Mouse (Mus musculus): ENCODE measurements around the gene Eef1a2. TPM values are rescaled to one million over a fixed set of nuclear protein-coding genes. Genes with fewer than 3 reads are reported as not detected.

Gene Eef1a2
- polyA plus RNA-seq, 1 experiment from 2014 or later: not detected

DNA sequence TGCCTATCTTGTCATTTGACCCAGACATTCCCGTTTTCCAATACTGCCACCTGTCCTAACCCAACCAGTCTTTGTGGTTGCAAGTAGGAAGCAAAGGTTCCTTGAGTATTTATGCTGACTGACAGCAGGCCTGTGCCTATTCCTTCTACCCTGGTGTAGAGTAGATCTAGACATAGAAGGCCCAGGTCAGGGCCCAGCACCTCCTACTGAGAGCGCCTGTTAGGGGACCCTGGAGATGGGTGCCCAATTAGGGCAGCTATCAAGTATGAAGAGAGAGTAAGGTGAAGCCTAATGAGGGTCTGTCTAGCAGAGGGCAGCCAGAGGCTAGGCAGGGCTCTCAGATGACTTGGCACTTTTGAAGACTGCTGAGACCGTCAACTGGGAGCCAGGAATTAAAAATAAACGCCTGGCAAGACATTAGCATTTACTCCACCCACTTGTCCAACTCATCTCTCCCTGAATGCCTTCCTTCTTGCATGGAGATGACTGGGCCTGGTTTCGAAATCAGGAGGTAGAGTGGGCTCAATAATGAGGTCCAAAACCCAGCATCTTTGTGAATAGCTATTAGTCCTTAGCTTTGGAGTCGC, 995 bp upstream of the Eef1a2 start:
- no peak overlapping the region for H3K9ac ChIP-seq
- no peaks in the 10 kb centered on the region for H3K9me3 ChIP-seq (replicated peaks)
- no peaks in the 10 kb centered on the region for H3K36me3 ChIP-seq
- peaks cover 70% of the 10 kb centered on the region for H3K27me3 ChIP-seq
- DNase-seq (no peak), ATAC-seq (ENCODE audit: low read depth) (no peak)
- H3K4me1 ChIP-seq (replicated peaks): no peaks in the 10 kb centered on the region
- H3K4me2 ChIP-seq: no peak overlapping the region
- no peak overlapping the region for H3K27ac ChIP-seq
- H3K4me3 ChIP-seq (replicated peaks): no peak overlapping the region
- 40% methylated on average over 6 of the region's 6 CpGs for WGBS (ENCODE audit: insufficient replicate concordance)

DNA sequence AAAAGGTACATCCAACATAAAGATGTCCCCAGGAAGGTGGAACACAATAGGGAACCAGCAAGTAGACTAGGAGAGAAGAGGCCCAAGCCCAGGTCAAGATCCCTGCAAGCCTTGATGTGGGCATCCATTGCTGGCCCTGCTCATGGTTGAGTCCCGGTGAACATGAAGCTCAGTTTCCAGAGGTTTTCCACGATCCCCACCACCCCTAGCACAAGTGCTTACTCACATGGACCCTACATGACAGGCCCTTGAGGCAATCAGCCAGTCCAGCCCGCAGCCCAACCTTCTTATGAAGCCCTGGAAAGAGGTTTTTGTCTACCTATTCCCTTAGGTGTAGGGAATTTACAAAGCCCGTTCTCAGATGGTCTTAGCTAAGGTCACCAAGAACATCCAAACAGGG, 366 bp upstream of the Eef1a2 start:
- peaks cover 73% of the 10 kb centered on the region for H3K27me3 ChIP-seq
- no peaks in the 10 kb centered on the region for H3K4me1 ChIP-seq (replicated peaks)
- 64% methylated on average over 4 of the region's 4 CpGs for WGBS (ENCODE audit: insufficient replicate concordance)
- H3K9me3 ChIP-seq (replicated peaks): no peaks in the 10 kb centered on the region
- no peak overlapping the region for H3K27ac ChIP-seq
- no peak for ATAC-seq (ENCODE audit: low read depth)
- H3K4me2 ChIP-seq: no peak overlapping the region
- DNase-seq: no peak
- H3K36me3 ChIP-seq: no peaks in the 10 kb centered on the region
- H3K9ac ChIP-seq: no peak overlapping the region
- no peak overlapping the region for H3K4me3 ChIP-seq (replicated peaks)

DNA sequence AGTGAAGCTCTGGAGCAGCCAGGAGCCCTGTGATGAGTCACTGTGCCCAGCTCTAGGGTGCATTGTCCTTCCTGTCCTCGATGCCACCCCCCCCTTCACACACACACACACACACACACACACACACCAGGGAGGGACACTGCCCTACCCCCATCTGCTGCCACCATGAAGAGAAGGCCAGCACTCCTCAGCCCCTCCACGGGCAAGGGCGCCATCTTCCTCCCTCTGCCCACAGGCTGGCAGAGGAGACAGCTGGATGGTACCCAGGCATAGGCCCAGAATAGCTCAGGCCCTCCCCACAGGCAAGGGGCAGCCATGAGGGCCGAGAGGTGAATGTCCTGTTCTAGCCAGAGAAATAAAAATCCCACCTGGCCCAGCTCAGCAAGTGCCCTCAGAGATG, 1.0 kb downstream of the Eef1a2 start:
- Histone ChIP-seq H3K27me3 (peaks cover 74% of the 10 kb centered on the region), H3K36me3 (no peaks in the 10 kb centered on the region), H3K27ac (no peak overlapping the region), H3K4me2 (no peak overlapping the region), H3K9ac (no peak overlapping the region), H3K9me3 (replicated peaks) (no peaks in the 10 kb centered on the region), H3K4me1 (replicated peaks) (no peaks in the 10 kb centered on the region), H3K4me3 (replicated peaks) (no peak overlapping the region)
- 45% methylated on average over 4 of the region's 4 CpGs for WGBS (ENCODE audit: insufficient replicate concordance)
- no peak for DNase-seq
- ATAC-seq (ENCODE audit: low read depth): no peak

DNA sequence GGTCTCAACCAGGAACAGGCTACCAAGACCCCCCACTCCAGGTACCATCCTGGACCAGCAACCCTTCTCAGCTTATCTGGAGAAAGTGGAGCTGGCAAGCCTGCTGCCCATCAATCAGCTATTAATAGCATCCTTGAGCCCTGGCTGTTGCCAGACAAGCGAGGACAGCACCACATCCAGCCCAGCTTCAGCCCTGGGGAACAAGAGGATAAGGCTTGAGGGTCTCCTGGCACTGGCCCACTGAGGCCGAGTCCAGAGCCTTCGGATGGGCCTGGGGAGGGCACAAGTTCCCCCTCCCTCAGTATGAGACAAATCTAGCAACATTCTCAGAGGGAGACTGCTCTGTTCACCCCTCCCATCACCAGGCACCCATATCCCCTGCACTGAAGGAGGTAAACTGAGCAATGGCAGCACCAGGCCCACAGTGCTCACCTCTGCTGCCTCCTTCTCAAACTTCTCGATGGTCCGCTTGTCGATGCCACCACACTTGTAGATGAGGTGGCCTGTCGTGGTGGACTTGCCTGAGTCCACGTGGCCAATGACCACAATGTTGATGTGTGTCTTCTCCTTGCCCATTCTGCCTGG, 1.9 kb downstream of the Eef1a2 start:
- Histone ChIP-seq H3K9me3 (replicated peaks) (no peaks in the 10 kb centered on the region), H3K4me2 (no peak overlapping the region), H3K27ac (no peak overlapping the region), H3K9ac (no peak overlapping the region), H3K4me3 (replicated peaks) (no peak overlapping the region), H3K27me3 (peaks cover 82% of the 10 kb centered on the region), H3K36me3 (no peaks in the 10 kb centered on the region), H3K4me1 (replicated peaks) (no peaks in the 10 kb centered on the region)
- no peak for ATAC-seq (ENCODE audit: low read depth)
- DNase-seq: no peak
- 55% methylated on average over 8 of the region's 8 CpGs for WGBS (ENCODE audit: insufficient replicate concordance)

DNA sequence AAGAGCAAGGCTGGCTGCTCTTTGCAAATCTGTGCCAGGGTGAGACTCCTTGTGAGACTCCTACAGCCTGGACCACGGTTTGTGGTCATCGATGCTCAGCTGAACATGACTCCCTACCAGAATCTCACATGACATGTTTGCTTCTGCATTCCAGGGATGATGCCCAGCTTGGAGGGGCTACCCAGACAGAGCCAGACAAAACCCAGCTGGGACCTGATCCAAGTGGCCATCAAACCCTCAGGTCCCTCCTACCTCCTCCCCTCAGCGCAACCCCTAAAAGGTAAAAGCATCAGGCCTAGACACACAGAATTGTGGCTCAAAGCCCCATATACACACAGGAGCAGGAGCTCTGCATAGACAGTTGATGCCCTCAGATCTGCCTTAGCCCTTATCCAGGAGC, 2.5 kb downstream of the Eef1a2 start:
- Histone ChIP-seq H3K4me1 (replicated peaks) (no peaks in the 10 kb centered on the region), H3K27me3 (peaks cover 83% of the 10 kb centered on the region), H3K4me2 (no peak overlapping the region), H3K4me3 (replicated peaks) (no peak overlapping the region), H3K9ac (no peak overlapping the region), H3K36me3 (no peaks in the 10 kb centered on the region), H3K27ac (no peak overlapping the region), H3K9me3 (replicated peaks) (no peaks in the 10 kb centered on the region)
- ATAC-seq (ENCODE audit: low read depth) (no peak), DNase-seq (no peak)
- 70% methylated on average over 3 of the region's 3 CpGs for WGBS (ENCODE audit: insufficient replicate concordance)

DNA sequence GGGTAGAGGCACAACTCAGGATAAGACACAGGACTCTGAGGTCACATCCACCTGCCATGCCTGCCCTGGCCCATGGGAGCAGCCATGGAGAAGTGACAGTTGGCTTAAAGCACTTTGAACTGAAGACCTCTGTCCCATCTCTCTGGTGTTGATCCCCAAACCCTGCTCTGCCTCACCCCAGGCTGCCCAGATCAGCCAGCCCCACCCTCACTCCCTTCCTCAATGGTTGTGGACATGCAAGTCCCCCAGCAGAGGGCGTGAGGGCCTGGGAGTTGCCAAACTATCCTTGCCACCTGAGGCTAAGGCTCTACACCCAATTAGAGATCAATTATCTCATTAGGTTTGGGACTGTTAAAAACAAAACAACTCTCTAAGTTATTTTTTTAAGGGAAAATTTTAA, 3.0 kb downstream of the Eef1a2 start:
- H3K36me3 ChIP-seq: no peaks in the 10 kb centered on the region
- H3K4me1 ChIP-seq (replicated peaks): no peaks in the 10 kb centered on the region
- no peak overlapping the region for H3K27ac ChIP-seq
- ATAC-seq (ENCODE audit: low read depth) (no peak), DNase-seq (no peak)
- H3K27me3 ChIP-seq: peaks cover 84% of the 10 kb centered on the region
- no peak overlapping the region for H3K4me3 ChIP-seq (replicated peaks)
- H3K9ac ChIP-seq: no peak overlapping the region
- 4% methylated on average over 1 of the region's 1 CpGs for whole genome bisulfite sequencing (ENCODE audit: insufficient replicate concordance)
- no peak overlapping the region for H3K4me2 ChIP-seq
- H3K9me3 ChIP-seq (replicated peaks): no peaks in the 10 kb centered on the region

DNA sequence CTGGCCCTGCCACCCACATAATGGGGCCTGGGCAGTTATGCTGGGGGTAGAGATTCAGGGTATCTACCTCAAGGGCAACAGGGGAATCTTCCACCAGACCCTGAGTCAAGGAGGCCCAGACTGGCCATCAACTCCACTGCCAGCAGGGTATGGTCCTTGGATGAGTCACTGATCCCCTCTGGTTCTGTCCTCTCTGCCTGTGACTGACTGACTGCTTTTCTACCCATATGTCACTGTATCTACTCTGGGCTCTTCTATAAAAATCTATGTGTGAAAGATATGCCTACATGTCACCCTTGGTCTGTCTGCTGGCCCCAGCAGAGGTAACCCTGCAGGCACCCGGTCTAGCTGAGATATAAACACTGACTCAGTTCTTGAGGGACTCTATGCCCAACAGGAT, 3.7 kb downstream of the Eef1a2 start:
- WGBS (ENCODE audit: insufficient replicate concordance): 59% methylated on average over 1 of the region's 1 CpGs
- Histone ChIP-seq H3K4me2 (no peak overlapping the region), H3K9me3 (replicated peaks) (no peaks in the 10 kb centered on the region), H3K4me1 (replicated peaks) (no peaks in the 10 kb centered on the region), H3K36me3 (no peaks in the 10 kb centered on the region), H3K27me3 (peaks cover 84% of the 10 kb centered on the region), H3K9ac (no peak overlapping the region), H3K27ac (no peak overlapping the region), H3K4me3 (replicated peaks) (no peak overlapping the region)
- ATAC-seq (ENCODE audit: low read depth) (no peak), DNase-seq (no peak)

DNA sequence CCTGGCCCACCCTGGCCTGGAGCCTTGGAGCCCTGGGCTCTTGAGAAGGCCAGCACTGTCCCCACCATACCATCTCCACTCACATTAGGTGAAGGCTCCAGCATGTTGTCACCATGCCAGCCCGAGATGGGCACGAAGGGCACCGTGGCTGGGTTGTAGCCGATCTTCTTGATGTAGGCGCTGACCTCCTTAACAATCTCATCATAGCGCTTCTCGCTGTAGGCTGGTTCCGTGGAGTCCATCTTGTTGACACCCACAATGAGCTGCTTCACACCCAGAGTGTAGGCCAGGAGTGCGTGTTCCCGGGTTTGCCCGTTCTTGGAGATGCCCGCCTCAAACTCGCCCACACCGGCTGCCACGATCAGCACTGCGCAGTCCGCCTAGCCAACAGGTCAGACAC, 4.1 kb downstream of the Eef1a2 start:
- Histone ChIP-seq H3K9ac (no peak overlapping the region), H3K9me3 (replicated peaks) (no peaks in the 10 kb centered on the region), H3K27me3 (peaks cover 84% of the 10 kb centered on the region), H3K36me3 (no peaks in the 10 kb centered on the region), H3K4me1 (replicated peaks) (peaks cover 4% of the 10 kb centered on the region; the same call in 1 of the 2 replicates), H3K4me2 (no peak overlapping the region), H3K4me3 (replicated peaks) (no peak overlapping the region), H3K27ac (no peak overlapping the region)
- ATAC-seq (ENCODE audit: low read depth) (no peak), DNase-seq (no peak)
- 82% methylated on average over 17 of the region's 17 CpGs for WGBS (ENCODE audit: insufficient replicate concordance)

DNA sequence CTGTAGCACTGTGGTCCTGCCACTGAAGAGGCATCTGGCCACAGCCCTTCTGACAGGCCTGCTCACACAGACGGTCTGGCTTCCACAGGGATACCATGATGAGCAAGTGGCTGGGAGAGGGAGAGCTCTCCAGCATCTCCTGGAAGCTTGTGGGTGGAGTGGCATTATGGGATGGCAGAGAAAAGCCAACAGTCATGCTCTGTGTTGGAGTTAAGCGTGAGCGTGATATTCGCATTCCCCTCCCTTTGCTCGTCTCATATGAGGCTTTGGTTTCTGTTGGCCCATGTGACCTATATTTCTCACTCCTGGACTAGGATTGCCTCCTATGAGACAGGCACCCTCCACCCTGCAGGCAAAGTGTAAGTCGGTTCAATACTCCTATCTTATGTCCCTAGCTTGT, 6.5 kb downstream of the Eef1a2 start:
- WGBS (ENCODE audit: insufficient replicate concordance): 54% methylated on average over 6 of the region's 6 CpGs
- DNase-seq (no peak), ATAC-seq (ENCODE audit: low read depth) (no peak)
- Histone ChIP-seq H3K4me2 (no peak overlapping the region), H3K36me3 (no peaks in the 10 kb centered on the region), H3K4me3 (replicated peaks) (no peak overlapping the region), H3K4me1 (replicated peaks) (peaks cover 4% of the 10 kb centered on the region; the same call in 1 of the 2 replicates), H3K9ac (no peak overlapping the region), H3K27me3 (peaks cover 83% of the 10 kb centered on the region), H3K9me3 (replicated peaks) (no peaks in the 10 kb centered on the region), H3K27ac (no peak overlapping the region)

DNA sequence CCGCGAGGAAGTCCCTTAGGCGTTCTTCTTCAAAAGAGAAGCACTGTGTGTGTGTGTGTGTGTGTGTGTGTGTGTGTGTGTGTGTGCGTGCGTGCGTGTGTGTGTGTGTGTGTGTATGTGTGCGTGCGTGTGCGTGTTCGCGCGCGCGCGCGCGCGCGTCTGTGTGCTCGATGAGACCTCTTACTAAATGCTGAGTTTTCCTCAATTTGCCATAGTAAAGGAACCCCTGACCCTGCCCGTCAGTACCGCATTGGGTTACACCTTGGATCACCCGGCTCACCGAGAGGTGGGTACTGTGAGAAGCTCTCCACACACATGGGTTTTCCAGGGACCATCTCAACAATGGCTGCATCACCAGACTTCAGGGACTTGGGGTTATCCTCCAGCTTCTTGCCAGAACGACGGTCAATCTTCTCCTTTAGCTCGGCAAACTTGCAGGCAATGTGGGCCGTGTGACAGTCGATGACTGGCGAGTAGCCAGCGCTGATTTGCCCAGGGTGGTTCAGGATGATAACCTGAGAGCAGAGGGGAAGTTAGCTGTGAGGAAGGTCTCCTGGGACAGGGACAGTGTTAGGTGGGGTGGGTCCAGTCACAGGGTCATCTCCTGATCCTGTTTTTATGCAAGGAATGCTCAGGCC, 8.4 kb downstream of the Eef1a2 start:
- H3K4me1 ChIP-seq (replicated peaks): peaks cover 4% of the 10 kb centered on the region; the same call in 1 of the 2 replicates
- peak overlapping the region; percentile 64 for H3K4me2 ChIP-seq
- no peak overlapping the region for H3K9ac ChIP-seq
- H3K9me3 ChIP-seq (replicated peaks): no peaks in the 10 kb centered on the region
- H3K36me3 ChIP-seq: no peaks in the 10 kb centered on the region
- peaks cover 79% of the 10 kb centered on the region for H3K27me3 ChIP-seq
- H3K4me3 ChIP-seq (replicated peaks): 0 out of 2 replicates have a peak overlapping the region, but pooled peaks have one; percentile 45
- 11% methylated on average over 28 of the region's 31 CpGs for WGBS (ENCODE audit: insufficient replicate concordance)
- no peak overlapping the region for H3K27ac ChIP-seq
- DNase-seq (no peak), ATAC-seq (ENCODE audit: low read depth) (no peak)

DNA sequence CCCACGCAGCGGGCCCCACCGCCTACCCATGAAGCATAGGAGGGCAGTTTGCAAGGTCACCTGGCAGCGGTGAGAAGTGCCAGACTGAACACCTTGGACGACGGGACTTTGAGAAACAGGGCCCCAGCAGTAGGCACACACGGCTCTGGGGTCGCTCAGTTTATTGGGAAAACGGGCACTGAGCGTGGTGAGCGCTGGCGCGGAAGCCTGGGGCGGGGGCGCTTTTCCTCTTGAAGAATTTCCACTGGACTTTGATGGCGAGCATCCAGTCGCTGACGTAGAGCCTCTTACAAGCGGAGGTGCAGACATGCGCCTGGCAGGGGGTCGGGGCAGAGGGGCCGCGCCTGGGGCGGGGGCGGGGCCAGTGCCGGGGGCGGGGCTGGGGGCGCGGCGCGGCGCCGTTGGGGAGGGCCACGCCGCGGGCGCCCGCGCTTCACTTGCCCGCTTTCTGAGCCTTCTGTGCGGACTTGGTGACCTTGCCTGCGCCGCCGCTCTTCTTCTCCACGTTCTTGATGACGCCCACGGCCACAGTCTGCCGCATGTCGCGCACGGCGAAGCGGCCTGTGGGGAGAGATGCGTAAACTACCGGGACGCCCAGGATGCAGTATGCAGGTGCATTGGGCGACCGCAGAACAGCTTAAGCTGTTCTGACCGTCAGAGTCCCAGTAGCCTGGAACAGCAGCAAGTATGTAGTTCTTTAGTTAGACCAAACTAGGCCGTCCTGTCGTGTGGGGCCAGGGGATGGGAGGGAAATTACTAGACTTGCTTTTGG, 9.1 kb downstream of the Eef1a2 start:
- WGBS (ENCODE audit: insufficient replicate concordance): under 1% methylated on average over 60 of the region's 61 CpGs
- Histone ChIP-seq H3K4me2 (peak overlapping the region; percentile 64), H3K9me3 (replicated peaks) (no peaks in the 10 kb centered on the region), H3K4me3 (replicated peaks) (peak overlapping the region; percentile 45), H3K4me1 (replicated peaks) (peaks cover 4% of the 10 kb centered on the region; the same call in 1 of the 2 replicates), H3K36me3 (no peaks in the 10 kb centered on the region), H3K27me3 (peaks cover 77% of the 10 kb centered on the region), H3K27ac (no peak overlapping the region), H3K9ac (no peak overlapping the region)
- DNase-seq: no peak
- no peak for ATAC-seq (ENCODE audit: low read depth)

Data from liver, embryonic 13.5 days (tissue).